Mouse (Mus musculus) bone marrow macrophage, adult 2 months (primary cell): ENCODE measurements around the gene Mmgt2.

Experiments used
- CTCF ChIP-seq: IDR thresholded peaks from 2 replicates; pipeline ENCODE4 v1.5.1; 2012; ENCODE audit warnings: low read depth, mild to moderate bottlenecking, low read length, moderate library complexity
- POLR2A ChIP-seq: IDR thresholded peaks from 2 replicates; pipeline ENCODE4 v1.6.1; 2012; ENCODE audit warnings: mild to moderate bottlenecking, low read depth, low read length, borderline replicate concordance

GRCm38 (mm10) chr11:62606299-62607169, 41.9 kb upstream of the Mmgt2 start:
- TF ChIP-seq POLR2A (no peak), CTCF (no peak)
